Mouse (Mus musculus) gastrocnemius, postnatal 10 days (tissue): ENCODE measurements around the gene Kank1. TPM values are rescaled to one million over a fixed set of nuclear protein-coding genes. Genes with fewer than 3 reads are reported as not detected.
"Not testable (repeated sequence)": the region's sequence is repeated elsewhere in the genome, so short reads cannot be mapped to it uniquely, and the experiment has no call there.

Experiments used
- DNase-seq: peaks from one replicate; pipeline ENCODE4 v3.0.0; 2021; ENCODE audit warnings: mixed read lengths
- total RNA-seq, 2 experiments: library from RNA; stranded (reverse); gene quantifications; 2 replicates each; pipeline ENCODE4 v1.2.3; 2021

Gene Kank1
- total RNA-seq, 2 experiments from 2014 or later: 18.0 to 25.9 TPM

- no peak for DNase-seq
Observed at GRCm38 (mm10) chr19:25439807-25440206, 203.0 kb downstream of the Kank1 start.

- no peak for DNase-seq
Observed at GRCm38 (mm10) chr19:25440736-25441135, 204.0 kb downstream of the Kank1 start.

- DNase-seq: peak; percentile 71
Observed at GRCm38 (mm10) chr19:25445054-25445453, 208.3 kb downstream of the Kank1 start.

GRCm38 (mm10) chr19:25445842-25446241 is 209.1 kb downstream of the Kank1 start:
- DNase-seq: no peak

GRCm38 (mm10) chr19:25446683-25447082 is 209.9 kb downstream of the Kank1 start:
- no peak for DNase-seq

GRCm38 (mm10) chr19:25447373-25447772 is 210.6 kb downstream of the Kank1 start:
- DNase-seq: no peak

GRCm38 (mm10) chr19:25450869-25451629 is 214.3 kb downstream of the Kank1 start:
- peak; percentile 60 for DNase-seq

- DNase-seq: no peak
Observed at GRCm38 (mm10) chr19:25453146-25453545, 216.4 kb downstream of the Kank1 start.

GRCm38 (mm10) chr19:25460760-25461159 is 224.0 kb downstream of the Kank1 start:
- DNase-seq: no peak

GRCm38 (mm10) chr19:25461553-25462320 is 225.0 kb downstream of the Kank1 start:
- no peak for DNase-seq

GRCm38 (mm10) chr19:25475806-25476205 is 239.0 kb downstream of the Kank1 start:
- DNase-seq: not testable (repeated sequence)

- DNase-seq: no peak
Observed at GRCm38 (mm10) chr19:25479152-25479669, 242.4 kb downstream of the Kank1 start.

GRCm38 (mm10) chr19:25480820-25481219 is 244.0 kb downstream of the Kank1 start:
- DNase-seq: no peak

Other genes starting within 250 kb of the Kank1 start
- gene Dock8, start 237.4 kb upstream of the Kank1 start, total RNA-seq: 1 to 10 TPM; 4.3 to 5.1 TPM